Mouse (Mus musculus): Measurements from ENCODE around the gene Zfp536.

Gene Zfp536

DNA sequence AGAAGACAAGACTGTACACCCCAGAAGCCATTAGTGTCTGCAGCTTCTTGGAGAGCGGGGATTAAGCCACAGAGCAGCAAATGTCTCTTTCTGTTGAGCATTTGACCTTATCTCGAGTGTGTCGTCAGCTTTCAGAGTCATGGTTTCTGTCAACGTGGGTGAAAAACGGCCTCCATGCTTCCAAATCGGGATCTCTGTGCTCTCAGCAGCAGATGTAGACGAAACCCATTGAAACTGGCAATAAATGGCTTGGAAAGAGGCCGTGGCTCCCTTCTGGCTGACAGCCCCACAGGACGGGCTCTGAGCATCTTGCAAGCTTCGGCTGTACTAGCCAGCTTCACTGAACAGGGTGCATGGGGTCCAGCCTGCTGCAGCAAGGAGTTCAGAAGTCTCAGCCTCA is 159.1 kb downstream of the Zfp536 start:
- TF ChIP-seq GATA4 (IDR thresholded peaks at IDR 0.05; ENCODE audit: insufficient replicate concordance, low read length) = no peak

DNA sequence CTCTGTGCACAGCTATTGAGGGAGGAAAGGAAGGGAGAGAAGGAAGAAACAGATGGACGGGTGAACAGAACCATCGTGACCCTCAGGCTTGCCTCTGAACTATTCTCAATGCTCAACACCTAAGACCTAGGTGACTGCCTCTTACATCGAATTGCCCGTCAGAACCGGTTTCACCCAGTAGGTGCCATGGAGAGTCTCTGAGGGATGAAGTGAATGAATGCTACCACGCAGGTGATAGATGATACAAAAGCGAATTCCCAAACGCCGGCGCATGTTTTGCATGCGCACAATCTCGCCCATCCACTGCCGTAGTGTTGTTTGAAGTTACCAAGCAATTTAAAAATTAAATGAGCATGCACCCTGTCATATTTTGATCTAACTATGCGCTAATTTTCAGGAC is 164.9 kb downstream of the Zfp536 start:
- no peak for TF ChIP-seq GATA4 (IDR thresholded peaks at IDR 0.05; ENCODE audit: insufficient replicate concordance, low read length)

DNA sequence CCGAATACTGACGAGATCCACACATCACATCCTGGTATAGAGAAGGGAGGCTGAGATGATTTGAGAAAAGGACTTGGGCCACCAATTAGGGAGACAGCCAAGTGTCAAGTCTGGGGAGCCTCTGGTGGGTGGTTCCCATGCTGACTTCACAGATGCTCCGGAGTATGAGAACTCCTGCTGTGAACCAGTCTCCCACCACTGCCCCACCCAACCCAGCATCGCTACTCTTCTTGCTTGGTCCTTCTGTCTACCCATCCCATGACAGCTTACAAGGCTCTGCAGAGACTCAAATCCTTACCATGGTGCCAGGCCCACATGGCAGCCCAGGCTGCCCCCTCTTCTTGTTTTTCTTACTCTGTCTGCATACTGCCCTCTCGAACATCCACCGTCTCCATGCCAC is 165.5 kb downstream of the Zfp536 start:
- TF ChIP-seq GATA4 (IDR thresholded peaks at IDR 0.05; ENCODE audit: insufficient replicate concordance, low read length) = no peak

DNA sequence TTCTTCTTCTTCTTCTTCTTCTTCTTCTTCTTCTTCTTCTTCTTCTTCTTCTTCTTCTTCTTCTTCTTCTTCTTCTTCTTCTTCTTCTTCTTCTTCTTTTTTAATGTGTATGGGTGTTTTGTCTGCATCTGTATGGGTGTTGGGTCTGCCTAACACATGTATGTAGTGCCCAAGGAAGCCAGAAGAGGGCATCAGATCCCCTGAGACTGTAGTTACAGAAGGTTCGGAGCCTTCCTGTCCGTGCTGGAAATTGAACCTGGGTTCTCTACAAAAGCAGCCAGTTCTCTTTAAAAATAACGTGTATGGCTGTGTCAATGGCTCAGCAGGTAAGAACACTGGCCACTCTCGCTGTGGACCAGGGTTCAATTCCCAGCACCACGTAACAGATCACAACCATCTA is 167.0 kb downstream of the Zfp536 start:
- TF ChIP-seq GATA4 (IDR thresholded peaks at IDR 0.05; ENCODE audit: insufficient replicate concordance, low read length) = no peak

DNA sequence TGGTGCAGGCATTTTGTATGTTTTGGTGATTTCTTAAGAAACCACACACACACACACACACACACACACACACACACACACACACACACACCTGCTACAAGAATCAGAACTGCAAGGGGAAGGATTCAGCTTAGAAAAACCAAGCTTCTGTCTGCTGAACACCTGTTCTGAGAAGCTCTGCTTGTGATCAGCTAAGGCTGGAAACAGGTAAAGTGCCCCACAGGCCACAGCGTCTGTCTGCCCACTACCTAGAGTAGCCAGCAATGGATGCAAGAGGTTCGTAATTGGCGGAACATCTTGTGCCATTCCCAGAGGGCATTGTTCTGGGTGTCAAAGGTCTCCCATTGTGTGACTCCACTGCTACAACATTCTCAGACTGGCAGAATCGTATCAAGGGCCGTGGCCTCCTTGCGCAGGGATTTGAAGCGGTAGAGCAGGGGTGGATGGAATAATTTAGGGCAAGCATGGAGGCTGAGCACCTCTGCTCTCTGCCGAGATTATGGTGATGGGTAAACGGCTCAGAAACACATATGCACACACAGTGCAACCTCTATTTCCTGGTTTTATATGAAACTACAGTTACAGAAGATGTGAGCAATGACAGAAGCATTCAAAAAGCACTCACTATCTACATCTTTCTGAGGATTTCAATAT is 170.4 kb downstream of the Zfp536 start:
- no peak for TF ChIP-seq GATA4 (IDR thresholded peaks at IDR 0.05; ENCODE audit: insufficient replicate concordance, low read length)

DNA sequence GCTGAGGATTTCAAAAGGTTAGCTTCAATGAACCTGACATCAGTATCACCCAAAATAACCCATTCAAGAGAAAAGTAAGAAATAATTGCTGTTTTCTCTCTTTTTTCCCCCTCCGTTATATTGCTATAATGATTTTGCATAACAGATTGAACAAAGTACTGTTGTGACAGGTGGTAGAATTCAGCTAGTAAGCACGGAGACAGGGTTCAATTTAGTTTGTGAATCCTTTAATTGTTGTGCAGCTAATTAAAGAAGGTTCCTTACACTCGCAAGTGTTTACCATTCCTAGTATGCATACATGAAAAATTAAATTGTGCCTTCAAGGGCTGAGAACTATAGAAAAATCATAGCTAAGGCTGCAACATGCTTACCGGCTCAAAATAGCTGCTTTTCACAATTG is 173.1 kb downstream of the Zfp536 start:
- TF ChIP-seq GATA4 (IDR thresholded peaks at IDR 0.05; ENCODE audit: insufficient replicate concordance, low read length) = no peak

DNA sequence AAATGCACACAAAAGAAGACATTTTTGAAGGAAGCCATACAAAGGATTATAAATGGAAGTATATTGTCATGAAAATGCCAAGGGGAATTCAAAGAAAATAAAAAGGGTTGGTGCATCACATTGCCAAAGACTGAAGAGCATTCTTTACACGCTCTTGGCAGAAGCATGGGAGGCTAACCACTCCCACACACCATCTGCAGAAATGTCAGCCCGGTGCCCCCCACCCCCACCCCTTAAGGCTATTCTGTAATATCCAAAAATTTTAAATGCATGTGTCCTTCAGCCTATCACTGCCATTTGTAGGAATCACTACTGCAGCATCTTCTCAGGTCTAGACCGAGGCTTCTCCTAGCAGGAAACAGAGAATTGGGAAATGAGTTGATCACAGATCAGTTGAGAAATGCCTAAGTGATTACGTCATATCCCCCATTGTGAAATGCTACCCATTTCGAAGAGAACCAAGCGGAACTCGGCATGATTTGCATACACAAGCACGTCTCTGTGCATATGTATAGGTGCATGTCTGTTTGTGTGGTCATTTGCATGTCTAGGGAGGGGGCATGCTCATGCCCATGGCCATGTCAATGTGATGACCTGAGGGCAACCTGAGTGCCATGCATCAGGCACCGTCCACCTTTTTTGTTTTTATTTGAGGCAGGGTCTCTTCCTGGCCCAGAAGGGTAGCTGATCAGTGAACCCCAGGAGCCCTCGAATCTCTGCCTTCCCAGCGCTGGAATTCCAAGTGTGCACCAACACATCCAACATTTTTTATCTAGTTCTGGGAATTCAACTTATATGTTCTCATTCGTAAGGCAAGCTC is 179.0 kb downstream of the Zfp536 start:
- no peak for TF ChIP-seq GATA4 (IDR thresholded peaks at IDR 0.05; ENCODE audit: insufficient replicate concordance, low read length)

DNA sequence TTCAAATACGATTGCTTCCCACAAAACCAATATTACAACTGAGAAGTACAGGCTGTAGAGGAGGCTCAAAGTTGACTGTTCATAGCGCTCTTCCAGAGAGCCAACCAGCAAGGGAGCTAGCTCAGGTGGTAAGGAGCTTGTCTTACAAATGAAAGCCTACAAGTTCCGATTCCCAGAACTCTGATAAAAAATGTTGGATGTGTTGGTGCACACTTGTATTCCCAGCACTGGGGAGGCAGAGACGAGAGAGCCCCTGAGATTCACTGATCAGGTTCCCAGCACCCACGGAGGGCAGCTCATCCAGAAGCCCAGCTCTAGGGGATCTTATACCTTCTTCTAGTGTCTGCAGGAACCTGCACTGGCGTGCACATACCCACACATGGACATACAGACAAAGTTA is 179.9 kb downstream of the Zfp536 start:
- no peak for TF ChIP-seq GATA4 (IDR thresholded peaks at IDR 0.05; ENCODE audit: insufficient replicate concordance, low read length)

DNA sequence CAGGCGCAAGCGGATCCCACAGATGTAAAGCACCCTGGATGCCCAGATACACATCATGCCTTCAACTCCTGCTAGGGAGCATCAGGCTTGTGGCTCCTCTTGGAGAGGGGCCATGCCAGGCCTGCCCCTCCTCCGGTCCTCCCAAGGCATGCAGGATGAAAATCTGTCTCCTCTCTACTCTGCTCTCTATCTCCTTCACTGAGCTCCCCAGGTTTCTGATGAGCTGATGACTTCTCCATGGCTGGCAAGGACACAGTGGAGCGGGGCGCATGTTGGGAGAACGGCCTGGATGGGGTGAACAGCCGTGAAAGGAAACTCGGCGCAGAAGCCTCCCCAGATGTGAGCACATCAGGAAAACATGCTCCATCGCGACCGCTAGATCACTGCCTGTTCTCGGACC is 186.7 kb downstream of the Zfp536 start:
- TF ChIP-seq GATA4 (IDR thresholded peaks at IDR 0.05; ENCODE audit: insufficient replicate concordance, low read length) = no peak

DNA sequence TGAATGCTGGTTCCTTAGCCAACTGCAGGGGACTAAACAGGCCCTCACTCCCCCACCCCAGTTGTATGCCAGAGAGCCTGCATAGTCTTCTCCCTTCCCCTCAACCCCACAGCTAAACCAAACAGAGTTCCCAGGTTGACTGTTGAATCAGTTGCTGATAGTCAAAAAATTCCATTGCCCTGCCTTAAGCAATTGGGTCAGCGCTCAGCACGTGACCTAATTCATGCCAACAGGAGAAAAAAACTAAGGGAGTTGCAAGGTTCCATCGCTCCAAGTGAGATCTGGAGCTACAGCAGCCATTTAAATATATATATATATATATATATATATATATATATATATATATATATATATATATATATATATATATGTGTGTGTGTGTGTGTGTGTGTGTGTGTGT is 192.2 kb downstream of the Zfp536 start:
- TF ChIP-seq GATA4 (IDR thresholded peaks at IDR 0.05; ENCODE audit: insufficient replicate concordance, low read length) = no peak

DNA sequence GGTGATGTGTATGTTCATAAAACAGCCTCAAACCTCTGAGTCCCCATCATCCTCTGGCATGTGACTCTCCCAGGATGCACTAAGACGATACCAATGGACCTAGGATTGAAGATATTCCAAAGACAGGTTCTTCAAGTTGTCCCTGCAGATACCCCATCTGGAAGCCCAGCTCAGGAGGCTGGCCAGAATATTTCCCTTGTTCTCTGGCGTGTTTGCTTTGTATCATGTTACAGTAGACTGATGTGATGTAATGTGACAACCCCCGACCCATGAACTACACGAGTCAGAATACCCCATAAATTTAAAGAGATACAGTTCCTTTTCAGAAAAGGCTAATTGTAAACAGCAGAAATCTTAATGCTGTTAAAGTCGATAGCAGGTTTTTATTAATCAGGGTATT is 192.9 kb downstream of the Zfp536 start:
- TF ChIP-seq GATA4 (IDR thresholded peaks at IDR 0.05; ENCODE audit: insufficient replicate concordance, low read length) = no peak

DNA sequence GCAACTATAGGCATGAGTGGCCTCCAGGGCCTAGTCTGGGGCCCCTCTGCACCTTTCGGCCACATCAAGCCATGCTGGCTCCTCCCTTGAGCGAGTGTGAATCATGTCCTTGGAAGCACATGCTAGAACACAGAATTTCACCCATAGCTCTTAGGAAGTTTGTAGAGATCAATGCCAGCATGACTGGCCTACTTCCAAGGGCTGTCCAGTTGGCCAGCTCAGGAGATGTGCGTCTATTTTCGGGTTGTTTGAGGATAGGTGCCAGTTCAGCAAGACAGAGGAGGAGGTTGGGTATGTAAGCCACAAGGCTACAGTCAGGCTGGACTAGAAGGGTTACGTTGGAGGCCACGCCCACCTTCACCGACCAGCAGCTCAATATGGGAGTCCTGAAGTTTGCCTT is 201.4 kb downstream of the Zfp536 start:
- TF ChIP-seq GATA4 (IDR thresholded peaks at IDR 0.05; ENCODE audit: insufficient replicate concordance, low read length) = no peak

DNA sequence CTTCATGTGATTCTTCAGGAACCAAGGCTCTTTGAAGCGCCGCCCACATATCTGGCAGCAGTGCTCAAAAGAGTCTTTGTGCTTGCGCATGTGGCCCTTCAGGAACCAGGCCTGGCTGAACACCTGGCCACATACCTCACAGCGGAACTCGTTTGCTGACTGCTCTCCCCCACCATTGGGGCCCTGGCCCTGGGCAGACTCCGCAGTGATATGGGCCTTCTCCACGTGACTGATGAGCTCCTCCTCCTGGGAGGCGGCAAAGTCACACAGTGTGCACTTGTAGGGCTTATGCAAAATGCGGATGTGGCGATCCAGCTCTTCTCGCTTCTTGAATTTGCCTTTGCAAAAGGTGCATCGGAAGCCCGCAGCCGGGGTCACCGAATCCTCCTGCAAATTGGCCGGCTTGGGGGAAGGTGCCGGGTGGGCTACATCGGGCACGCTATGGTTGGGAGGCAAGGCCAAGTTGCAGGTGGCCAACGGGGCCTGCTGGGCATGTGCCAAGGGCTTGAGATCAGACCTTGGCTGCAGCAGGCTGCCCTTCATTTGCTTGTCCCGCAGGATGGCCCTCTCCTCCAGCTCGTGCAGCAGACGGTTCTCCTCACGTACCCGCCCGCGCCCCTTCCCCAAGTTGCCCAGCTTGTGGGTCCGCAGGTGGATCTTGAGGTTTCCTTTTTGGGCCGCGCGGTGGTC is 204.5 kb downstream of the Zfp536 start:
- TF ChIP-seq GATA4 (IDR thresholded peaks at IDR 0.05; ENCODE audit: insufficient replicate concordance, low read length) = no peak

DNA sequence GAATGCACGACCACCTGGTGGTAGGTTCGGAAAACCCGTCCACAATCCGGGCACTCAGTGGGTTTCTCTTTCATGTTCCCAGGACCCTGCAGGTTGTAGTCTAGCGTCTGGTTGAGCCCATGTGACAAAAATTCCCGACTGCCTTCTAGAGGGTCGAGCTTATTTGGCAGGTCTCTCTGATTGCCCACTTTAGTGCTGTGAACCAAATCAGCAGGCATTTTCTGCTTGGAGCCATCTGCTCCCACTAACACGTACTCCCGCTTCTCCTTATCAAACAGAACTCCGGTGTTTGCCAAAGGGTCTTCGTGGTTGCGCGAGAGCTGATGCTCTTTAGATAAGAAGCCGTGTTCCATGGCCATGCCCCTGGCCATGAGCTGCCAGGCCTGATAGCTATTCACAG is 205.4 kb downstream of the Zfp536 start:
- TF ChIP-seq GATA4 (IDR thresholded peaks at IDR 0.05; ENCODE audit: insufficient replicate concordance, low read length) = no peak

DNA sequence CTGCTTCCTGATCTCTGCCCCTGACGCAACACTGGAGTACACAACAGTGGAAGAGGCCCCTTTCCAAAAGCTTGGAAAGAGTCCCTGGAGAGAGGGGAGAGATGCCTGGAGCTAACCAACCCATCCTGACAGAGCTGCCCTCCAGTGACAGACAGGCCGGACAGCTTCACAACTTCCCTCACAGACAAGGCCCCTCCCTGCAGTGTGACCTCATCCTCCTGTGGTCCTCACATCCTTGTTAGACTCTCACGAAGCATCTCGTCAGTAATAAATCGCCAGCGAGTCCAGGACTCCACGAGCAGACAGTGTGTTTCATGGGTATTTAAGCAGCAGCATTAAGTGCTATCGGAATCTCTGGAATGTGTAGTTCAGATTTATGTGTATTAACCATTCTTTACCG is 207.4 kb downstream of the Zfp536 start:
- no peak for TF ChIP-seq GATA4 (IDR thresholded peaks at IDR 0.05; ENCODE audit: insufficient replicate concordance, low read length)

DNA sequence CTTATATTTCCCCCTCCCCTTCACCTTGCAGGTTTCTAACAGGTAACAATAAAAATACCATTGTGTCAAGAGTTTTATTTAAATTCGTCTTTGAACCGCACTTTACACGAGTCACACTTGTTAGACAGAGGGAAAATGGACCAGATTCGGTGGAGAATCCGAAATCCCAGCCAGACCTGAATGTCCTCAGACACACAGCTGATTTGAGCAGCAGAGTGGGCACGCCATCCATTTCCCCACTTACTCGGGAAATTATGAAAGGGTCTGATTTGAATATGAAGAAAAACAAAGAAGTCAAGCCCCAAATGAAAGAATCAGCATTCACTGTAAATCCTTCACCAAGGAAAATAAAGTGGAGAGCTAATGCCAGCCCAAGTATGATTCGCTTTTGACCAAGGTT is 208.1 kb downstream of the Zfp536 start:
- no peak for TF ChIP-seq GATA4 (IDR thresholded peaks at IDR 0.05; ENCODE audit: insufficient replicate concordance, low read length)
